Mouse (Mus musculus) inflammation-experienced regulatory T-cells, adult 6 months (primary cell): ENCODE measurements around the gene Apod. TPM values are rescaled to one million over a fixed set of nuclear protein-coding genes. Genes with fewer than 3 reads are reported as not detected.
"Not testable (repeated sequence)": the region's sequence is repeated elsewhere in the genome, so short reads cannot be mapped to it uniquely, and the experiment has no call there.

Experiments
- ATAC-seq: one replicate; pipeline ENCODE4 v1.8.0; 2017
- polyA plus RNA-seq, 3 experiments: library from polyadenylated mRNA; unstranded; fragments of 100-300 nt; shearing (Covaris generic); gene quantifications; one replicate each; pipeline ENCODE4 v1.2.1; 2017

The Apod gene
- under 1 TPM in 1 of 3 experiments, not detected in 2; 0.27 TPM for polyA plus RNA-seq

DNA sequence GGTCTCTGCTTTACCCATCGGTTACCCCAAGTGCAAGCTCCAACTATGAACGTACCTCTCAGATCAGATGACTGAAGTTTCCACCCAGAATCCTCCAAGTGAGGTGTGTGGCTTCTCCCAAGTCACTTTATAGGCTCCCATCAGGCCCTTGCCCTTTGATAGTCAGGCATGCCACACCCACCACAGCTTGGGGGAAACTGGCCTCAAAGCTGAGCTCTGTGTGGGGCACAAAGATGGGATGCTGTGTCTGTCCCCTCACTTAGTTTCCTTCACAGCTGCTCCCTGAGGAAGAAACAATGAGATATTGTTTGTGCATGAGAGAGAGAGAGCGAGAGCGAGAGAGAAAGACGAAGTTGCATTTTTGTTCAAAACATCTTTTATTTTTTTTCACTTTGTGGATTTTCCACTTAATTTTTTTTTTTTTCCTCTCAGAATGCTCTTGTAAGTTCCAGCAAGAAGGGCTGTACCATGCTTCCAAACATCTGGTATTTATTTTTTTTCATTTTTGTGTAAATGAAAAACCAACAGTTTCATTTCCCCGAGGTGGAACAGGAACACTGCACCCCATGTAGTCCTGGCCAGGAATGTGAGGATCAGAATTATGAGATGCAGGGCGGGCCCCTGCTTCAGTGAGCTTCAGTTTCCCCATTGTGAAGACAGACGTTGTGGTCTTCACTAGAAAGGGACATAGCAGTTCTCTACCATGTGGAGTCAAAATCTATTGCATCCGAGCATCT, at the start of gene Apod:
Gene Apod, minus strand, starts transcription at position 312 of the 737 bp plus-strand sequence.
- ATAC-seq: no peak

- ATAC-seq: no peak
These were observed 49.3 kb upstream of the Apod start for GRCm38 (mm10) chr16:31363685-31364436.

- no peak for ATAC-seq
These were observed 44.9 kb upstream of the Apod start for GRCm38 (mm10) chr16:31359542-31359941.

GRCm38 (mm10) chr16:31358991-31359390, 44.4 kb upstream of the Apod start:
- no peak for ATAC-seq

DNA sequence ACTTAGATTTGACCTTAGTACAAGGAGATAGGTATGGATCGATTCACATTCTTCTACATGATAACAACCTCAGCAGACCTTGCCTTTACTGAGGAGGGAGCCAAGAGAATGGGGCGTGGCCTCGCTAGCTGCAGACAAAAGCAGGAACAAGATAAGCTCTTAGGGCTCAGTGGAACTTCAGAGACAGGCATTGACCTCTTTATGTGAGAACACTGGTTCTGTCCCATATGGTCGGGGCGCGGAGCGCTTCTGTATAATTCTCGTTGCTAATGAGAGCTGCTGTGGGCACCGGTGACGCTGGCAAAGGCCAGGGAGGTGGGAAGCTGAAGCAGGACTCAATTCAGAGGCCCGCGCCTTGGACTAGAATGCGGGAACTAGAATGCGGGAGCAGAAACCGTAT, 44.0 kb upstream of the Apod start:
- no peak for ATAC-seq

- no peak for ATAC-seq
These were observed 41.3 kb upstream of the Apod start for GRCm38 (mm10) chr16:31355882-31356281.

DNA sequence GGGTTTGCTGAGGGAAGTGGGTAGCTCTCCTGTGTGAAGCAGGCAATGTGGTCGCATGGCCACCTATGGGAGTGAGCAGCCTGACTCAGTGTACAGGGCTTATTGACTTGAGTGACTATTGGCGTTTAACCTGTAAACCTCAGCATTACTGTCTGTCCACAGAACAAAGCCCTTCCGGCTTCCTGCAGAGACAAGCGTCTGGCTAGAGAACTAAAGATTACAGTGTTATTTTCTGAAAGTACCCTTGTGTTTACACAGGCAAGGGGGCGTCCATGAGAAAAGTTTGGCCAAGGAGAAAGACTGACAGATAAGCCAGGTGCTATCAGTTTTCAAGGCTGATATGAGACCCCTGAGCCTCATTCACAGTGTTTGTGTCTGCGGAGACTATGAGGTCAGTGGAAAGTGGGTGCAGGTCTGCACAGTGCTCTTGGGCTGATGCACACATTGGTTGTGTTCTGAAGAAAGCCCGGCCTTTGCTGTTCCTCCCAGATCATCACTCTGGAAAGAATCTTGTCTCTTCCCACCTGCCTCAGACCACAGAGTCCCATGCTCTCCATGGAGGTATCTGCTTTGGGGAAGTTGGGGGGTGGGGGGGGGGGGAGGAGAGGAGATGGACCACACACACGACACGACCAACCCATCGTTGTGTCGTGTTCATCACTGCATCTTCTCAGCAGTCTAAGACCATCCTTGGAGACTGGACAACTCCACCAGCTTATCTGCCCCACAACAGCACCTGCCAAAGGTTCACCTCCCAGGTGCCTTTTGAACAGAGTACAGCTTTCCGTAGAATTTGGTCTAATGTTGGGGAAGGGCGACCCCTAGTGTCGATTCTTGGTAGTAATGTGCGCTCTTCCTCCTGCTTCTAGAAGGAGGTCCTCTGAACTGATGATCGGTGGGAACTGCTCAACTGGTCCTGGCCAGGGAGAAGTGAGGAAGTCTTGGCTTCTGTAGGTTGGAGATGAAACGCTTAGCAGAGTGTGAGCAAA, 40.0 kb upstream of the Apod start:
- ATAC-seq: peak; percentile 75

DNA sequence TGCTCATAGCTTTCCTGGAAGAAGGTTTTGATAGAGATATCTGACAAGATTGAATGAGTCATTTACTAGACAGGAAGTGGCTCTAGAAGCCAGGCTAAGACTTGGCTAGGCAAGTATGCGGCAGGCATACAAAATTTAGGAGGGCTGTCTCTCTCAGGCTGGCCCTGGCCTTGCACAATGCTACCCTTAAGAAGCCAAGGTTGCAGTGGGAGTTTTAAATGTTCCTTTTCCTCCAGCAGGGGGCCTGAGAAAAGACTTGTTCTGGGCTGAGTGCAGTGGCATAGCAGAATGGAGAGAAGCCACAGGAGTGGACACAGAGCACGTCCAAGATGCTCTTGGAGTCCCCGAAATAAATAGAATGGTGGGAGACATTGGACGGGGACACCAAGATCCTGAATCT, 38.4 kb upstream of the Apod start:
- no peak for ATAC-seq

GRCm38 (mm10) chr16:31347581-31347980, 33.0 kb upstream of the Apod start:
- no peak for ATAC-seq

GRCm38 (mm10) chr16:31342966-31343365, 28.4 kb upstream of the Apod start:
- no peak for ATAC-seq

DNA sequence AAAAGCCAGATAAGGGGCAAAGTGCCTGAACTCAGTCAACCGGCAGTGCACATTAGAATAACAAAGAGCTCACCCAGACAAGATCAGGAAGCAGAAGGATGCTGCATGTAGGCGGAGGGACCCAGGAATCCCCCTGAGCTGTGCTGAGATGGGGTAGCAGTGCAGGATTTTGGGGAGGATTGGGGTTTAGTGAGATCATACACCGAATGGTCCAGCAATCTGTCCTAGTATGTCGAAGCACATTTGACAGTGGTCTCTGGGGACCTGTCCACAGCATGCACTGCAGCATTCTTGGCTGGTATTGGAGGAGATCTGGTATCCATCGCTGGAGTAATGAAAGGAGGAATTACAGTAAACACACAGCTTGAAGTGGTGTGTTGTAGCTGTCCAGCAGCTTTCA, 27.9 kb upstream of the Apod start:
- no peak for ATAC-seq

- ATAC-seq: no peak
These were observed 24.7 kb upstream of the Apod start for GRCm38 (mm10) chr16:31339332-31339731.

GRCm38 (mm10) chr16:31337956-31338355, 23.3 kb upstream of the Apod start:
- ATAC-seq: no peak

DNA sequence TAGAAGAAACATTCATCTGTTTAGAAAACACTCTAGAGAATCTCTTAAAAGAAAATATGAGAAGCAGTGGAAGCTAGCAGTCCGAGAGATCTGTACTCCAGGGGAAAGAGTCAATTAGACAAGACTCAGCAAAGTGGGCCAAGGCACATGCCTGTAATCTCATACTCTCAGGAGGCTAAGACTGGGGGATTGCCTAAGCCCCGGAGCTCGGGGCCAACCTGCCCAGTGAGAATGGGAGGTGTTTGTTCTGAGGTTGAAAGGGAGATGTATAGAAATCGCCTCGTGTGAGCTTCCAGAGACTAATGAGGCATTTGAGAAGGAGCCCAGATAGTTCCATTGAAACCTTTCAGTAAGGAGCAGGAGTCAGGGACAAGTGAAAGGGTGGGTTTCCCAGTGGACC, 20.2 kb upstream of the Apod start:
- no peak for ATAC-seq

DNA sequence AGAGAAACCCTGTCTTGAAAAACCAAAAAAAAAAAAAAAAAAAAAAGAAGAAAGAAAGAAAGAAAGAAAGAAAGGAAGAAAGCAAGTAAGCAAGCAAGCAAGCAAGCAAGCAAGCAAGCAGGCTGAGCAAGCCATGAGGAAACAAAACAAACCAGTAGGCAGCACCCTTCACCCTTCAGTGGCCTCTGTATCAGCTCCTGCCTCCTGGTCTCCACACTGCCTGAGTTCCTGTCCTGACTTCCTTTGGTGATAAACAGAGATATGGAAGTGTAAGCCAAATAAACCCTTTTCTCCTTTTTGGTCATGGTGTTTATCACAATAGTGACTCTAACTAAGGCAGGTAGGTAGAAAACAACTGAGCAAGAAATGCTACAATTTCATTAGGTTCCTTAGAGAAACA, 18.0 kb upstream of the Apod start:
- ATAC-seq: no peak

- ATAC-seq: not testable (repeated sequence)
These were observed 16.4 kb upstream of the Apod start for GRCm38 (mm10) chr16:31330970-31331369.

- ATAC-seq: no peak
These were observed 15.1 kb upstream of the Apod start for GRCm38 (mm10) chr16:31329668-31330067.

DNA sequence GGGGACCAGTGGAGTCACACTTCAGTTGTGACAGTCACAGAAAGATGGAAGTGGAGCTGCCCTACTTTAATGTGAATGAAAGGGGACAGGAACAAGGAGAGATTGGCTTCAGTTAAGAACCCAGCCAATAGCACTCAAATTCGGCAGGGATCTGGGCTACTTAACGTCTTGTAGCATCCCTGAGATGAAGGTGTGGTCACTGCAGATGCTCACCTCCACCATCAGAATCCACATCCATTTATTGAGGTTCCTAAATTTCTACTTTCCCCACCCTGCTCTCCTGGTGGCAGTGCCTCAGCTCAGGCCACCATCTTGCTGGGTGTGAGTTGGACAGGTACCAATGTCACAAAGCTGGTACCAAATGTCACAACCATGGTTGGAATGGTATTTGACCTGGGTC, 13.3 kb upstream of the Apod start:
- no peak for ATAC-seq

- no peak for ATAC-seq
These were observed 12.8 kb upstream of the Apod start for GRCm38 (mm10) chr16:31327430-31327829.

DNA sequence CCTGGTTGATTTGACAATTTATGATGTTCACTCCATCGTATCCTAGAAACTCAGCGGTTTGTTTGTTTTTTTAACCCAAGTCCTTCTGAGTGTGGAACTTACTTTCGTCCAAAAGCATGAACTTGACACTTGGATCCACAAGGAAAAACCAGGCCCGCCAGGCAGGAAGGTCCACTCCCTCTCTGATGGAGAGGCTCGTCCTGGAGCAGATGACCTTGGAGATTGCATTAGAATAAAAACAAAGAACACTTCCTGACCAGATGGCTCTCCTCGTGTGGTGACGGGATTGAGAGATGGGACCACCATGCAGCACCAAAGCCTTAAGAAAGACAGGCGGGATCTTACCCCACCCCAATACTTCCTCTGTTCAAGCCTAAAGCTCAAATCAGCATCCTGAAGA, 12.1 kb upstream of the Apod start:
- no peak for ATAC-seq

GRCm38 (mm10) chr16:31325966-31326365, 11.4 kb upstream of the Apod start:
- no peak for ATAC-seq

GRCm38 (mm10) chr16:31325120-31325519, 10.5 kb upstream of the Apod start:
- no peak for ATAC-seq

DNA sequence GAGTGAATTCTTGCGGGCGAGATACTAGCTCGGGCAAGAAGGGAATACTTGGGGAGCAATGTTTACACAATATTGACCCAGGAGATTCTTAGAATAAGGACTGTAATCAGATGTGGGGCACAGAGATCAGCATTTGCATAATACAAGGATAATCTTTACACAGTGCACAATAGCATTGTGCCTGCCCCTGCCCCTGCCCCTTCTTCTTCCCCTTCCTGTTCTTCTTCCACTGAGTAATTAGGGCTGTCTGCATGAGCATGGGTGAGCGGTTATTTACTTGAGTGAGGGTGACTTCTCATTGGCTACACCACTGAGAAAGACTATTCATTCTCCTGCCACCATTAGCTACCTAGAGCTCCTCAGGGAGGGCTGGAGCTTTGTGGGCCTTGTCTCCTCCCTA, 6.9 kb upstream of the Apod start:
- ATAC-seq: no peak
